Mouse (Mus musculus) limb, embryonic 12.5 days (tissue): ENCODE results near the gene Hoxc10. TPM values are rescaled to one million over a fixed set of nuclear protein-coding genes. Genes with fewer than 3 reads are reported as not detected.

Experiments
- ATAC-seq: fragments of 200-750 bp; cut with Nextera tagmentation; 2 replicates; pipeline ENCODE4 v1.8.0; 2017; ENCODE audit warnings: low read depth, moderate TSS enrichment; ENCODE audit not compliant: insufficient number of reproducible peaks, insufficient read depth, low FRiP score, low TSS enrichment
- H3K27ac ChIP-seq: fragments of 300-500 bp; sonication (generic); 2 replicates; pipeline ENCODE4 v1.5.1; 2016; ENCODE audit warnings: mild to moderate bottlenecking, moderate library complexity
- H3K27me3 ChIP-seq: fragments of 300-500 bp; sonication (generic); 2 replicates; pipeline ENCODE4 v1.6.1; 2016; ENCODE audit warnings: mild to moderate bottlenecking, moderate library complexity
- H3K36me3 ChIP-seq: fragments of 300-500 bp; sonication (generic); 2 replicates; pipeline ENCODE4 v1.6.1; 2016; ENCODE audit warnings: mild to moderate bottlenecking, moderate library complexity
- H3K4me1 ChIP-seq: fragments of 300-500 bp; sonication (generic); replicated peaks from 2 replicates; pipeline ENCODE4 v1.6.1; 2016
- H3K4me2 ChIP-seq: fragments of 300-500 bp; sonication (generic); 2 replicates; pipeline ENCODE4 v1.6.1; 2016; ENCODE audit warnings: mild to moderate bottlenecking, moderate library complexity
- H3K4me3 ChIP-seq: fragments of 300-500 bp; sonication (generic); replicated peaks from 2 replicates; pipeline ENCODE4 v1.5.1; 2016; ENCODE audit warnings: mild to moderate bottlenecking
- H3K9ac ChIP-seq: fragments of 300-500 bp; sonication (generic); replicated peaks from 2 replicates; pipeline ENCODE4 v1.6.1; 2016; ENCODE audit warnings: mild to moderate bottlenecking, moderate library complexity
- H3K9me3 ChIP-seq: fragments of 300-500 bp; sonication (generic); 2 replicates; pipeline ENCODE4 v1.6.1; 2016; ENCODE audit warnings: mild to moderate bottlenecking, moderate library complexity
- WGBS: fragments of 180-500 bp; shearing (Covaris S2); methylation state at CpG from one replicate; pipeline ENCODE4 v1.1.7; 2016; 5-methylcytosine and 5-hydroxymethylcytosine counted together
- polyA plus RNA-seq: library from polyadenylated mRNA; unstranded; fragments of >200 nt; fragmentation: Nextera tagmentation; extraction: Ambion mirVana; gene quantifications from 2 replicates; pipeline ENCODE4 v1.2.1, GENCODE M21; 2016

Hoxc10 gene
- polyA plus RNA-seq, 1 experiment from 2014 or later, result 21.2 TPM

DNA sequence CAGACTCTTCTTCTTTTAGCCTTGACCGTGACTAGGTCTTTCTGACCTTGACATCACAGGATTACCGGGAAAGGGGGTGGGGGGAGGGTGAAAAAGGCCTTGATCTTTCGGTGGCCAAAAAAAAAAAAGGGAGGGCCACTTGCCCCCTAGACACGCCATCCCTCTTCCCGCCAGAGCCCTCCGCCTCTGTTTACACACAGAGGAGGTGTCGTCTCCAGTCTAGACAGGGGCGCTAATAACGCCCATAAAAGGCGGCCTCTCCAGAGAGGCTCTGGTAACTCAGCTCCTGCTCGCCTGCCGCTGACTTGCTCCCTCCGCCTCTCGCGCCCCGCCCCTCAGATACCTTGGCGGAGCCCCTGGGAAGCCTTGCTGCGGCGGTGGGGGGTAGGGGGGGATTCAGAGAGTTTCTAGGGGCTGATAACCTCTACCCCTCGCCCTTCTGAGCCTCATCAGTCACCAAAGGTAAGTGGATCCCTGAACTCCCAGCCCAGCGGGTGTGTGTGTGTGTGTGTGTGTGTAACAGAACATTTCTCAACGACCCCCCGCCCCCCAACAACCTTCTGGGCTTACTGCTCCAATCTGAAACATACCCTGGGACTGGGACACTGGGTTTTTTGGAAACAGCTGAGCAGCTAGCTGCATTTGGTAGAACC is 34.8 kb upstream of the Hoxc10 start:
- ATAC-seq, result peak; percentile 60; the same call in 1 of the 2 replicates
- 1% methylated on average over 23 of the region's 23 CpGs for WGBS
- H3K27me3 ChIP-seq, result peaks cover 99% of the 10 kb centered on the region
- H3K9ac ChIP-seq, result no peak overlapping the region
- H3K4me3 ChIP-seq, result 0 out of 2 replicates have a peak overlapping the region, but pooled peaks have one; percentile 3
- H3K4me2 ChIP-seq, result 0 out of 2 replicates have a peak overlapping the region, but pooled peaks have one; percentile 8
- no peaks in the 10 kb centered on the region for H3K9me3 ChIP-seq
- H3K36me3 ChIP-seq, result no peaks in the 10 kb centered on the region
- H3K4me1 ChIP-seq, result peaks cover 14% of the 10 kb centered on the region
- H3K27ac ChIP-seq, result no peak overlapping the region

DNA sequence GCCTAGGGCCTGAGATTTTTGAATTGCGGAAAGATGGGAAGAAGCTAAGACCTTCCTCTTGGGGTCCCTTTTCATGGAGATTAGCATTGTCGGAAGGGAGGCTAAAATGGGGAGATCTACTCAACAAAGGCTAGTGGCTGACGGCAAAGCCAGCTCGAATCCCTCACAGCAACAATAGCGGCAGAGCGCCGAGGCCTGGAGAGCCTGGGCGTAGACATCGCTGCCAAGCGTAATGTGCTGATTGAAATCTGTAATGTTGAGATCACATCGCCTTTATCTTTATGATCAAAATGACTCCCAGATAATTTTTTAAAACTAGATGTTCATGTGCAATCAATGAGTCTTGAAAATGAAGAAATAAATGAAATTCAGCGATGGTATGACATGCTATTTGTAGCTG is 32.2 kb upstream of the Hoxc10 start:
- under 1% methylated on average over 12 of the region's 12 CpGs for WGBS
- Histone ChIP-seq H3K36me3 (no peaks in the 10 kb centered on the region), H3K4me2 (no peak overlapping the region), H3K4me1 (peaks cover 23% of the 10 kb centered on the region), H3K9me3 (no peaks in the 10 kb centered on the region), H3K4me3 (no peak overlapping the region), H3K27me3 (peaks cover 98% of the 10 kb centered on the region), H3K27ac (no peak overlapping the region), H3K9ac (no peak overlapping the region)
- no peak for ATAC-seq

DNA sequence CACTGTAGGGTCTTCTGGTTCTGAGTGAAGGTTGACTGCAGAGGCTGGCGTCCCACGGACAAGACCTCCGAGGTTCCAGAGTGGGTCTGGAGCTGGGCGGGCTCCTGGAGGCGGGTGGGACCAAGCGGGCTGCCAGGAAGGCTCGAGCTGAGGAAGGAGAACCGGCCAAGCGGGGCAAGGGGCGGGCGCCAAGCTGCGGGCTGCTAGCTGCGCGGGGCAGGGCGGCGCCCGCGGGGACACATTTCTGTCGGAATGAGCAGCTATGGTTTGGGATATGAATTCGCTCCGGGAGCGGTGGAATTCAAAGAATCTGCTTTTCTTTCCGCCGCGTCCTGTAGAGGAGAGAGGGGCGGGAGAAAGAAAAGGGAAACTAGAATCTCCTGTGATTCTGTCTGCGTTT is 31.7 kb upstream of the Hoxc10 start:
- Histone ChIP-seq H3K27me3 (peaks cover 98% of the 10 kb centered on the region), H3K27ac (no peak overlapping the region), H3K4me3 (peak overlapping the region; percentile 23), H3K4me2 (peak overlapping the region; percentile 23), H3K36me3 (no peaks in the 10 kb centered on the region), H3K9me3 (no peaks in the 10 kb centered on the region), H3K9ac (no peak overlapping the region), H3K4me1 (peaks cover 28% of the 10 kb centered on the region)
- WGBS, result under 1% methylated on average over 27 of the region's 27 CpGs
- no peak for ATAC-seq

DNA sequence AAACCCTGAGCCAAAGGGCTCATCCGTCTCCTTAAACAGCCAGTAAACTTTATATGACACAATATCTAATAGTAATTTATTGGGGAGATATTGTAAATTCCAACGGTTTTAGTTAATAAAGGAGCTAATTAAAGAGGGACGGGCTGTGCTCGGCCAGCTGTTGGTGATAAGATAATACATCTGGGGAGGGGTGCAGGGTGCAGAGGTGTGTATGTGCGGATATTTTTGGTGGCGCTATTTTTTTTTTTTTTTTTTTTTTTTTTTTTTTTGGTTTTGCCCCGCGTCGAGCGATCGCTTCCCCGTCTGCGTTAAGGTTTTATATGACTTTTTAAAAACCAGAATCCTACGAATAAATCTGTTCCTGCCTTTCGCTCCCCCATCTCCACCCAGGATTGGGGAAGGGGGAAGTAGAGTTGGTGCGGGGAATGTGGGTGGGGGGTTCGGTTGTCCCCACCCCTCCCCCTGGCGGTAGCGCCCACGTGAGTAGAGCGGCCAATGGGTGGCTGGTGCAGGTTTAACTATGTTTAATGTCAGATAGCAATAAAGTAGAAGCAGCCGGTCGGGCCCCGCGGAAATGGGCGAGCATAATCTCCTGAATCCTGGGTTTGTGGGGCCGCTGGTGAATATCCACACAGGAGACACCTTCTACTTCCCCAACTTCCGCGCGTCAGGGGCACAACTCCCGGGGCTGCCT is 30.2 kb upstream of the Hoxc10 start, which contains the start of gene Hoxc12:
Gene Hoxc12, plus strand, starts transcription at position 479 of the 694 bp plus-strand sequence.
- Histone ChIP-seq H3K4me1 (peaks cover 29% of the 10 kb centered on the region), H3K36me3 (no peaks in the 10 kb centered on the region), H3K27ac (no peak within 1 kb of the TSS), H3K9me3 (no peaks in the 10 kb centered on the region), H3K4me3 (peak within 1 kb of the TSS; percentile 31), H3K9ac (0 out of 2 replicates have a peak within 1 kb of the TSS, but pooled peaks have one; percentile 31), H3K4me2 (peak within 1 kb of the TSS; percentile 43), H3K27me3 (peaks cover 98% of the 10 kb centered on the region)
- WGBS, result under 1% methylated on average over 31 of the region's 31 CpGs
- ATAC-seq, result no peak; the same call in 1 of the 2 replicates

DNA sequence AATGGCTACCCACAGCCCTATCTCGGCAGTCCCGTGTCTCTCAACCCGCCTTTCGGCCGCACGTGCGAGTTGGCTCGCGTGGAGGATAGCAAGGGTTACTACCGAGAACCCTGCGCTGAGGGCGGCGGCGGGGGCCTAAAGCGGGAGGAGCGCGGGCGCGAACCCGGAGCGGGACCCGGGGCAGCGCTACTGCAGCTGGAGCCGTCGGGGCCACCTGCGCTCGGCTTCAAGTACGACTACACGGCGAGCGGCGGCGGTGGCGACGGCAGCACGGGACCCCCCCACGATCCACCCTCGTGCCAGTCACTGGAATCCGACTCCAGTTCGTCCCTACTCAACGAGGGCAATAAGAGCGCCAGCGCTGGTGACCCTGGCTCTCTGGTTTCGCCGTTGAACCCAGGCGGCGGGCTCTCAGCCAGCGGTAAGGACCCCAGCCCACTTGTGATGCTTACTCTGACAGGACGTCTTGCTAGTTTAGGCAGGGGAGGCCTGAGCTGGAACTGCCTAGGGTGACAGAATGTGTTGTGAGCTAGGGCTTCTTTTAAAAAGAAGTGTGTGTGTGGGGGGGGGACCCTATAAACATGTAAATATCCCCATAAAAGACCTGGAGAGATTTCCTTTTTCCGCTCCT is 29.4 kb upstream of the Hoxc10 start:
- Histone ChIP-seq H3K27ac (no peak overlapping the region), H3K9me3 (no peaks in the 10 kb centered on the region), H3K4me3 (peak overlapping the region; percentile 31), H3K36me3 (no peaks in the 10 kb centered on the region), H3K4me1 (peaks cover 23% of the 10 kb centered on the region), H3K4me2 (peak overlapping the region; percentile 43), H3K9ac (0 out of 2 replicates have a peak overlapping the region, but pooled peaks have one; percentile 31), H3K27me3 (peaks cover 98% of the 10 kb centered on the region)
- WGBS, result 1% methylated on average over 50 of the region's 50 CpGs
- ATAC-seq, result no peak

DNA sequence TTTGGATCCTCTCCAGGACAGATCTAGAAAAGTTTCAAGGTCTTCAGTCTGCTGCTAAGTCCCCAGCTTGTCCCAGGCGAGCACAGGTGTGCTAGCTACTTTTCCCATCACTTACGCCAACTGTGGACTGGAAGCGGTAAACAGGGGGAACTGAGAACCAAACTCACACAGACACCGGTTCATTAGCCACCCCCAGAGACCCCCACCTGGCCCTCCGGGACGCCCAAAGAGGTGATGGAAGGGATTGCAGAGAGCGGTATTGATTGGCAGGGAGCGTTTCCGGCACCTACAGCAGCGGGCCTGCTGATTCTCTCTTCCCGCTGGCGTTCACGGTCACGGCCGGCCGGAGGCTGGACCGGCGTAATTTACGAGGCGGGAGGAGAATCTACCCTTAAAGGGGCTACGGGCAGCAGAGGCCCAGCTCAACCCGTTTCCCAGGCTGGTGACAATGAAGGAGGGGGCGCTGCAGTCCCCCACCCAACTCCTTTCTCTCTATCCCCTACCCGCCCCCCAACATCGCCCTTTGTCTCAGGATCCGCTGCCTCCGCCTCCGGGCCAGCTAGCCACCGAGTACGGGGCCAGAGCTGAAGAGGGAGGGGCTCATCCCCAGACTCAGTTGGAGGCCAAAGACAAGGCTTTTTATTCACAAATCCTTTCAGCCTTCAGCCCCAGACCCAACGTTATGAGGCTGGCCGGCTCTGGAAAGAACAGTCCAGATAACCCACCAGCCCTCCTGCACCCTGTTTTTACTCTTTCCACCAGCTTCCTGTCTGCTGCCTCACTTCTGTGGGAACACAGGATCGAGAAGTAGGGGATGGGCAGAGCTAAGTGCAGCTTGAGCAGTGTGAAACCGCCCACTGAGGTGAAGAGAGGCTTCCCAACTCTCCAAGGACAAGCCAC is 27.1 kb upstream of the Hoxc10 start:
- peak overlapping the region; percentile 49 for H3K4me2 ChIP-seq
- 0 out of 2 replicates have a peak overlapping the region, but pooled peaks have one; percentile 23 for H3K27ac ChIP-seq
- 1% methylated on average over 34 of the region's 34 CpGs for WGBS
- peak overlapping the region; percentile 24 for H3K4me3 ChIP-seq
- H3K9me3 ChIP-seq, result no peaks in the 10 kb centered on the region
- peaks cover 91% of the 10 kb centered on the region for H3K27me3 ChIP-seq
- no peaks in the 10 kb centered on the region for H3K36me3 ChIP-seq
- no peak for ATAC-seq
- peaks cover 29% of the 10 kb centered on the region for H3K4me1 ChIP-seq
- H3K9ac ChIP-seq, result peak overlapping the region; percentile 37; the same call in 1 of the 2 replicates

DNA sequence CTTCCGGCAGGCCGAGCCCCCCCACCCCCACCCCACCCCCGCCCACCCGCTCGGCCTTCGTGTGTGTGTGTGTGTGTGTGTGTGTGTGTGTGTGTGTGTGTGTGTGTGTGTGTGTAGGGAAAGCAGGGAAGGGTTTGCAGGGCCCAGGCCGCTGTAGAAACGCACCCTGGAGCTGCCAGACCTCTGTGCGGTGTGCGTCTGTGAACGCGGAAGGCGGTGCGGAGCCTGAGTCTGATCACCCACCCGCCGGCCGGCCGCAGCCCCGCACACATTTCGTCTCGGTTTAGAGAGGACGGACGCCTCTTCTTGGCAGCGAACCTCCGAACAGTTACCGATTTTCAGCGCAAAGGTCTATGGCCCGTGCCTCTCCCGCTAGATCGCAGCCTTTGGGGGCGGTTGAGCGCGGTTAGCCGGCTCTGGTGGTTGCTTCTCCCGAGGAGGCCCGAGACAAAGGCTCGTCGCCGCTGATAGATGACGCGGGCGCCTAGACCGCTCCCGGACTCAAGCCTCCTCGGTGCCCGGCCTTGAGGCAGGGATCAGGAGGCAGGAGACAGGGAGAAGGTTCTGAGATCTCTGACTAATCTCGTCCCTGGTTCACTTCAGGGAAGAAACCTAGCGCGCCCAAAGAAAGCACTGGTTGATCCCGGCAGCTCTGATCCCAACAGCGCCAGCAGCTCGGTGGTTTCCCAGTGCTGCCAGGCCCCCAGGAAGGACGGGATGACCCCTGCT is 23.7 kb upstream of the Hoxc10 start:
- H3K27ac ChIP-seq, result peak overlapping the region; percentile 31; the same call in 1 of the 2 replicates
- peak overlapping the region; percentile 70 for H3K9ac ChIP-seq
- peaks cover 90% of the 10 kb centered on the region for H3K27me3 ChIP-seq
- no peaks in the 10 kb centered on the region for H3K36me3 ChIP-seq
- peak overlapping the region; percentile 41 for H3K4me3 ChIP-seq
- 1% methylated on average over 46 of the region's 53 CpGs for WGBS
- no peaks in the 10 kb centered on the region for H3K9me3 ChIP-seq
- H3K4me1 ChIP-seq, result peaks cover 17% of the 10 kb centered on the region
- no peak for ATAC-seq
- H3K4me2 ChIP-seq, result peak overlapping the region; percentile 59

DNA sequence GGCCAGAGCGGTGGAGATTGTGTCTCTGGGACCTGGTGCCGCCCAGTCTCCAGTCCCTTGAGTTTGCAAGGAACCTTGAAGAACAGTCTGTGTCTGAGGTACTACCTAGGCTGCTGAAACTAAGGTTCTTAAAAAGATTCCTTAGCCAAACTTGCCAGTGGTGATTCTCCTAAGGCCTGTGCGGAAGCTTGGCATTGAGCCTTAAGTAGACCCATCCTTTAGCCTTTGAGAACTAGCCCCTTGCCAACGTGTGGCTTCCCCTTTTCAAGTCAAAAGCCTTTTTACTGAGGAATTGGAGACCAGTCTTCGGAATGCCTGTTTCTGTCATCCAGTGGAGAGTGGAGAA is 23.2 kb upstream of the Hoxc10 start:
- H3K4me1 ChIP-seq, result peaks cover 17% of the 10 kb centered on the region
- H3K4me2 ChIP-seq, result peak overlapping the region; percentile 59
- H3K27ac ChIP-seq, result peak overlapping the region; percentile 31; the same call in 1 of the 2 replicates
- H3K9ac ChIP-seq, result peak overlapping the region; percentile 70
- H3K9me3 ChIP-seq, result no peaks in the 10 kb centered on the region
- H3K4me3 ChIP-seq, result peak overlapping the region; percentile 41
- ATAC-seq, result no peak
- WGBS, result 4% methylated on average over 5 of the region's 5 CpGs
- H3K36me3 ChIP-seq, result no peaks in the 10 kb centered on the region
- H3K27me3 ChIP-seq, result peaks cover 90% of the 10 kb centered on the region

DNA sequence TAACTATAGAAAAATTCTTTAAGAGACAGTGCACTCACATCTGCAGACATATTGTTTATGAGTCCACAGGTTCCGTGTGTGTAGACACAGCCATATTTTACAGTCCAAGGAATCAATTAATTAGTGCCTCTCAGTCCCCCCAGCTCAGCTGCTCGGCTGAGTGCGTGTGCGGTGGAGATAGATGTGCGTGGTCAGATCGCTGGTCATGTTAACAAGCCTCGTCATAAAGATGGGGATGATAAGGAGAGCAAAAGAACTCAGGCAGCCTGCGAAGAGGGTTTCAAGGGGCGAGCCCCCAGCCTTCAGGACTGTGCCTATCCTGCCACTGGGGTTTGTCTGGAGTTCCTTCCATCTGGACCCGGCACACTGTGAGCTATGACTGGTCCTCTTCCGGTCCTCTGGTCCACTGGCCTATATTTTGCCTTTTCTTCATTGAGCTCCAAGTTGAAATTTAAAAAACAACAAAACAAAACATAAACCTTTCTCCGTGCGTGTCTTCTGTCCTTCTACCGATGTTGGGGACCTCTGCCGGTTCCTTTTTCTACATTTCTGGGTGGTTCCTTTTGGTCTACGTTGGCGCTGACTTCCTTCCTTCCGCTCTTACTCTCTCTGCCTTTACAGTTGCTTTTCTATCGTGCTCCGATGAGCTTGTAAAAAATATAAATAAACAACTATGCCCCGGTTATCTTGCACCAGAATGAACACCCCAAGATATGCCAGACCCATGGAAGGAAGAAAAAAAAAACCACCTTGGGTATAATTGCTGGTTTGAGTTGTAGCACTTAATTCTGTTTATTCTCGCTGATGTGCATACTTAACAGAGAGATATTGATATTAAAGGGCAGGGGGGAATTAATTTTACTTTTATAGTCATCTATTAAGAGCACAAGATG is 21.2 kb upstream of the Hoxc10 start:
- ATAC-seq, result no peak
- Histone ChIP-seq H3K4me1 (peaks cover 12% of the 10 kb centered on the region), H3K4me2 (peak overlapping the region; percentile 51), H3K4me3 (peak overlapping the region; percentile 11; the same call in 1 of the 2 replicates), H3K36me3 (no peaks in the 10 kb centered on the region), H3K9ac (peak overlapping the region; percentile 19; the same call in 1 of the 2 replicates), H3K9me3 (no peaks in the 10 kb centered on the region), H3K27me3 (peaks cover 89% of the 10 kb centered on the region), H3K27ac (no peak overlapping the region)
- 8% methylated on average over 22 of the region's 22 CpGs for WGBS
